Mouse (Mus musculus) MEL (cell line): ENCODE measurements around the gene Pigs. TPM values are rescaled to one million over a fixed set of nuclear protein-coding genes. Genes with fewer than 3 reads are reported as not detected.

Experiments used
- DNase-seq: peaks from one replicate; pipeline ENCODE4 v3.0.0; 2011; ENCODE audit warnings: low read depth, low spot score
- H3K27ac ChIP-seq: 2 replicates; pipeline ENCODE4 v1.5.1; 2012; ENCODE audit warnings: low read depth, mild to moderate bottlenecking, control low read depth, low read length, moderate library complexity; ENCODE audit not compliant: control insufficient read depth
- H3K27me3 ChIP-seq, 2 experiments: fragments of 150-350 bp in 1 of 2; sonication (generic) in 1 of 2; 2 replicates each; pipeline ENCODE4 v1.6.1; 2012; ENCODE audit warnings: low read length in 2 of 2, mild to moderate bottlenecking in 2 of 2, improper control_type of control experiment in 1 of 2, moderate library complexity in 1 of 2; ENCODE audit not compliant: insufficient read depth in 2 of 2, control insufficient read depth in 1 of 2
- H3K36me3 ChIP-seq, 2 experiments: 2 replicates each; pipeline ENCODE4 v1.6.1; 2012 to 2014; ENCODE audit warnings: low read length in 2 of 2, improper control_type of control experiment in 1 of 2, inconsistent platforms in 1 of 2, mild to moderate bottlenecking in 1 of 2; ENCODE audit not compliant: insufficient read depth in 2 of 2, control insufficient read depth in 1 of 2
- H3K4me1 ChIP-seq, 2 experiments: fragments of 150-350 bp in 1 of 2; sonication (generic) in 1 of 2; 2 replicates each; pipeline ENCODE4 v1.6.1; 2012; ENCODE audit warnings: low read length in 2 of 2, improper control_type of control experiment in 1 of 2, mild to moderate bottlenecking in 1 of 2; ENCODE audit not compliant: insufficient read depth in 2 of 2, control insufficient read depth in 1 of 2
- H3K4me3 ChIP-seq, 2 experiments: fragments of 150-350 bp in 1 of 2; sonication (generic) in 1 of 2; 2 replicates each; pipeline ENCODE4 v1.5.1; 2012; ENCODE audit warnings: low read depth in 2 of 2, low read length in 2 of 2, mild to moderate bottlenecking in 2 of 2, moderate library complexity in 2 of 2, control low read depth in 1 of 2, improper control_type of control experiment in 1 of 2; ENCODE audit not compliant: control insufficient read depth in 1 of 2, insufficient read depth in 1 of 2
- H3K79me2 ChIP-seq: 2 replicates; pipeline ENCODE4 v1.6.1; 2012; ENCODE audit warnings: mild to moderate bottlenecking, low read length, moderate library complexity; ENCODE audit not compliant: control insufficient read depth, poor library complexity, insufficient read depth
- H3K9ac ChIP-seq: 2 replicates; pipeline ENCODE4 v1.6.1; 2012; ENCODE audit warnings: low read depth, mild to moderate bottlenecking, control low read depth, low read length, moderate library complexity; ENCODE audit not compliant: control insufficient read depth, poor library complexity, severe bottlenecking
- H3K9me3 ChIP-seq: fragments of 150-350 bp; sonication (generic); replicated peaks from 2 replicates; pipeline ENCODE4 v1.6.1; 2012; ENCODE audit warnings: mild to moderate bottlenecking, low read length, improper control_type of control experiment, moderate library complexity; ENCODE audit not compliant: insufficient read depth
- CTCF ChIP-seq, 3 experiments: IDR thresholded peaks in 2 of 3; conservative IDR thresholded peaks in 1 of 3; 2 replicates each; pipeline ENCODE4 v1.5.1; 2011 to 2012; ENCODE audit warnings: low read length in 3 of 3, low read depth in 2 of 3, mild to moderate bottlenecking in 2 of 3, improper control_type of control experiment in 1 of 3, inconsistent platforms in 1 of 3, mixed read lengths in 1 of 3, moderate library complexity in 1 of 3; ENCODE audit not compliant: control insufficient read depth in 1 of 3, insufficient read depth in 1 of 3, poor library complexity in 1 of 3, severe bottlenecking in 1 of 3
- E2F4 ChIP-seq: IDR thresholded peaks from 2 replicates; pipeline ENCODE4 v1.6.1; 2011; ENCODE audit warnings: low read depth, low read length, improper control_type of control experiment, borderline replicate concordance
- ELF1 ChIP-seq: IDR thresholded peaks from 2 replicates; pipeline ENCODE4 v1.6.1; 2014; ENCODE audit warnings: low read depth, mild to moderate bottlenecking, inconsistent platforms, low read length, improper control_type of control experiment, moderate library complexity
- EP300 ChIP-seq, 2 experiments: IDR thresholded peaks; 2 replicates each; pipeline ENCODE4 v1.6.1; 2011; ENCODE audit warnings: improper control_type of control experiment in 2 of 2, low read length in 2 of 2, low read depth in 1 of 2, mild to moderate bottlenecking in 1 of 2
- JUND ChIP-seq: IDR thresholded peaks from 2 replicates; pipeline ENCODE4 v1.6.1; 2011; ENCODE audit warnings: low read depth, mild to moderate bottlenecking, improper control_type of control experiment, low read length
- KAT2A ChIP-seq: conservative IDR thresholded peaks from 2 replicates; pipeline ENCODE4 v1.6.1; 2012; ENCODE audit warnings: low read depth, low read length, improper control_type of control experiment, inconsistent platforms
- MAZ ChIP-seq: IDR thresholded peaks from 2 replicates; pipeline ENCODE4 v1.6.1; 2012; ENCODE audit warnings: low read depth, mild to moderate bottlenecking, inconsistent platforms, low read length, improper control_type of control experiment
- MEF2A ChIP-seq: IDR thresholded peaks from 2 replicates; pipeline ENCODE4 v1.6.1; 2014; ENCODE audit warnings: low read depth, mild to moderate bottlenecking, inconsistent platforms, low read length, improper control_type of control experiment; ENCODE audit not compliant: poor library complexity, insufficient replicate concordance, severe bottlenecking; ENCODE audit errors: extremely low read depth
- POLR2AphosphoS2 ChIP-seq: IDR thresholded peaks from 2 replicates; pipeline ENCODE4 v1.6.1; 2011; ENCODE audit warnings: low read length, improper control_type of control experiment
- TBP ChIP-seq: IDR thresholded peaks from 2 replicates; pipeline ENCODE4 v1.8.0; 2011; ENCODE audit warnings: low read depth, low read length, improper control_type of control experiment
- USF1 ChIP-seq: IDR thresholded peaks from 2 replicates; pipeline ENCODE4 v1.6.1; 2014; ENCODE audit warnings: low read depth, mild to moderate bottlenecking, inconsistent platforms, low read length, improper control_type of control experiment, moderate library complexity
- ZC3H11A ChIP-seq: IDR thresholded peaks from 2 replicates; pipeline ENCODE4 v1.6.1; 2012; ENCODE audit warnings: low read depth, mild to moderate bottlenecking, inconsistent platforms, low read length, improper control_type of control experiment
- ZMIZ1 ChIP-seq: IDR thresholded peaks from 2 replicates; pipeline ENCODE4 v1.6.1; 2012; ENCODE audit warnings: low read depth, mild to moderate bottlenecking, inconsistent platforms, low read length, improper control_type of control experiment, moderate library complexity
- ZNF384 ChIP-seq: IDR thresholded peaks from 2 replicates; pipeline ENCODE4 v1.6.1; 2012; ENCODE audit warnings: low read depth, mild to moderate bottlenecking, inconsistent platforms, low read length, improper control_type of control experiment
- polyA plus RNA-seq, 2 experiments: library from polyadenylated mRNA; stranded (reverse) in 1 of 2; unstranded in 1 of 2; fragments of >175 nt in 1 of 2; fragments of >200 nt in 1 of 2; gene quantifications; 2 replicates each; pipeline versions ENCODE4 v1.2.1 to v1.2.4; 2012; ENCODE audit warnings: low replicate concordance in 2 of 2, low read depth in 1 of 2; ENCODE audit not compliant: insufficient read length in 2 of 2, insufficient read depth in 1 of 2, missing spikeins in 1 of 2
- total RNA-seq: library from RNA; depleted of rRNA; stranded (reverse); fragments of 300-350 nt; gene quantifications from 2 replicates; pipeline ENCODE4 v1.2.3, GENCODE M21; 2012

Gene Pigs
- total and polyA plus RNA-seq, 3 experiments: 28.5 to 97.1 (median 51.2) TPM

- peaks cover 3 to 5% of the 10 kb centered on the region in 2 experiments; a peak in 3 of 4 replicates for H3K4me1 ChIP-seq
- TF ChIP-seq ZNF384: no peak
- no peak for TF ChIP-seq USF1
- TF ChIP-seq MEF2A: no peak
- no peak for TF ChIP-seq EP300 (IDR thresholded peaks at IDR 0.05; ENCODE audit: low read depth in 1 of 2, low read length in 2 of 2)
- no peak for TF ChIP-seq MAZ
- no peak for TF ChIP-seq POLR2AphosphoS2
- no peak for TF ChIP-seq JUND
- no peak for TF ChIP-seq ZMIZ1
- no peak for TF ChIP-seq CTCF (IDR thresholded peaks at IDR 0.05 in 2 of 3, conservative IDR thresholded peaks at IDR 0.05 in 1 of 3; ENCODE audit: control insufficient read depth in 1 of 3, insufficient read depth in 1 of 3, low read depth in 2 of 3, low read length in 3 of 3, poor library complexity in 1 of 3, severe bottlenecking in 1 of 3)
- no peak for TF ChIP-seq E2F4
- TF ChIP-seq TBP: no peak
- TF ChIP-seq ELF1: no peak
- TF ChIP-seq KAT2A: no peak
- TF ChIP-seq ZC3H11A: no peak
- TF ChIP-seq, all 39 proteins: peak for 0
- no peak overlapping the region for H3K9ac ChIP-seq
- peaks cover 6 to 11% of the 10 kb centered on the region in 2 experiments for H3K36me3 ChIP-seq
- no peaks in the 10 kb centered on the region for H3K9me3 ChIP-seq
- H3K27ac ChIP-seq: no peak overlapping the region
- no peak overlapping the region for H3K4me3 ChIP-seq
- H3K79me2 ChIP-seq: peaks cover 6% of the 10 kb centered on the region
- H3K27me3 ChIP-seq: no peaks in the 10 kb centered on the region
- DNase-seq: no peak
Observed at GRCm38 (mm10) chr11:78324000-78324785, 4.0 kb upstream of the Pigs start.

- peaks cover 8% of the 10 kb centered on the region for H3K79me2 ChIP-seq
- H3K27me3 ChIP-seq: no peaks in the 10 kb centered on the region
- no peaks in the 10 kb centered on the region for H3K9me3 ChIP-seq
- no peak overlapping the region for H3K4me3 ChIP-seq
- H3K27ac ChIP-seq: no peak overlapping the region
- H3K4me1 ChIP-seq: peaks cover 6% of the 10 kb centered on the region in 2 experiments; a peak in 3 of 4 replicates
- TF ChIP-seq CTCF (IDR thresholded peaks at IDR 0.05 in 2 of 3, conservative IDR thresholded peaks at IDR 0.05 in 1 of 3; ENCODE audit: control insufficient read depth in 1 of 3, insufficient read depth in 1 of 3, low read depth in 2 of 3, low read length in 3 of 3, poor library complexity in 1 of 3, severe bottlenecking in 1 of 3) (0 out of 6 replicates have a peak, but pooled peaks of 1 of the 3 experiments have one; percentile 9), MEF2A (no peak), ELF1 (no peak)
- no peak for DNase-seq
- H3K36me3 ChIP-seq: peaks cover 7 to 11% of the 10 kb centered on the region in 2 experiments
- no peak overlapping the region for H3K9ac ChIP-seq
Observed at GRCm38 (mm10) chr11:78324965-78325364, 3.2 kb upstream of the Pigs start.
